Mouse (Mus musculus): Measurements from ENCODE around the gene Hibadh.

Gene Hibadh

GRCm38 (mm10) chr6:52502986-52503385 lies 137.2 kb downstream of the Hibadh start:
- DNase-seq (ENCODE audit: low read depth, low spot score): no peak

- no peak for DNase-seq (ENCODE audit: low read depth, low spot score)
These were observed 138.7 kb downstream of the Hibadh start for GRCm38 (mm10) chr6:52501479-52501878.

Data from forelimb bud, embryonic 11.5 days (tissue).